Mouse (Mus musculus) hindbrain, embryonic 11.5 days (tissue): ENCODE data around the gene Tctn1. TPM values are rescaled to one million over a fixed set of nuclear protein-coding genes. Genes with fewer than 3 reads are reported as not detected.
"Not testable (repeated sequence)": the region's sequence is repeated elsewhere in the genome, so short reads cannot be mapped to it uniquely, and the experiment has no call there.

Source experiments
- ATAC-seq: fragments of 200-750 bp; cut with Nextera tagmentation; 2 replicates; pipeline ENCODE4 v1.8.0; 2017; ENCODE audit warnings: mild to moderate bottlenecking, moderate TSS enrichment, moderate library complexity; ENCODE audit not compliant: low FRiP score
- DNase-seq: peaks from one replicate; pipeline ENCODE4 v3.0.0-alpha.2; 2015; ENCODE audit warnings: low spot score
- H3K27ac ChIP-seq: fragments of 300-500 bp; sonication (generic); 2 replicates; pipeline ENCODE4 v1.5.1; 2014; ENCODE audit warnings: mild to moderate bottlenecking, low read depth, low read length
- H3K27me3 ChIP-seq: fragments of 300-500 bp; sonication (generic); 2 replicates; pipeline ENCODE4 v1.6.1; 2014; ENCODE audit warnings: mild to moderate bottlenecking, low read length, moderate library complexity, mixed read lengths; ENCODE audit not compliant: control insufficient read depth, insufficient read depth
- H3K36me3 ChIP-seq: fragments of 300-500 bp; sonication (generic); 2 replicates; pipeline ENCODE4 v1.6.1; 2014; ENCODE audit warnings: mild to moderate bottlenecking, low read length, moderate library complexity, mixed read lengths; ENCODE audit not compliant: control insufficient read depth, insufficient read depth
- H3K4me1 ChIP-seq: fragments of 300-500 bp; sonication (generic); replicated peaks from 2 replicates; pipeline ENCODE4 v1.6.1; 2014; ENCODE audit warnings: low read length, mixed read lengths; ENCODE audit not compliant: control insufficient read depth, insufficient read depth
- H3K4me2 ChIP-seq: fragments of 300-500 bp; sonication (generic); replicated peaks from 2 replicates; pipeline ENCODE4 v1.6.1; 2014; ENCODE audit warnings: mild to moderate bottlenecking, low read depth, low read length
- H3K4me3 ChIP-seq: fragments of 300-500 bp; sonication (generic); 2 replicates; pipeline ENCODE4 v1.5.1; 2014; ENCODE audit warnings: low read depth, low read length
- H3K9ac ChIP-seq: fragments of 300-500 bp; sonication (generic); 2 replicates; pipeline ENCODE4 v1.6.1; 2014; ENCODE audit warnings: low read depth, low read length
- H3K9me3 ChIP-seq: fragments of 300-500 bp; sonication (generic); 2 replicates; pipeline ENCODE4 v1.6.1; 2016; ENCODE audit warnings: low read length; ENCODE audit not compliant: control insufficient read depth
- WGBS: fragments of 180-500 bp; shearing (Covaris S2); extraction: QIAGEN DNeasy Blood & Tissue Kit; methylation state at CpG from one replicate; pipeline ENCODE4 v1.1.7; 2014; 5-methylcytosine and 5-hydroxymethylcytosine counted together
- polyA plus RNA-seq: library from polyadenylated mRNA; unstranded; fragments of >200 nt; fragmentation: Nextera tagmentation; extraction: Ambion mirVana; gene quantifications from 2 replicates; pipeline ENCODE4 v1.2.1, GENCODE M21; 2014

Tctn1 gene
- polyA plus RNA-seq, 1 experiment from 2014 or later = 5.6 TPM

DNA sequence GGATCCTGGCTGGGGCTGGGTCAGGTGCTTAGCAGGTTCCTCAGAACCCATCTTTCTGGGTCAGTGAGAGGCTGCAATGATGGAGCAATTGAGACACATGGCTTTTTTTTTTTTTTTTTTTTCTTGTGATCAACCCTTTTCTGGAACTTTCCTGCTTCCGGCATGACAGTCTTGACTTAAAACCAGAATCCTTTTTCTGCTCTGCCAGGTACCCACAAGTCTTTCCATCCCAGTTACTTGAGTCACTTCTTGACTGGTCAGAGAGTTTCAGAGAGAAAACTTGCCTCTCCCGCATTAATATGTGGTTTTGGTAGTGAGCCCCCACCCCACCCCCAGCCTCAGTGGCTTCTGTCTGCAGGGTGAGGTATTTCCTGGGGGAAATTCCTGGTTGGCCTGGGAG is 40.0 kb downstream of the Tctn1 start:
- H3K9me3 ChIP-seq = no peaks in the 10 kb centered on the region
- H3K27ac ChIP-seq = no peak overlapping the region
- no peaks in the 10 kb centered on the region for H3K27me3 ChIP-seq
- H3K36me3 ChIP-seq = no peaks in the 10 kb centered on the region
- no peak for ATAC-seq
- no peak overlapping the region for H3K4me2 ChIP-seq
- H3K4me3 ChIP-seq = no peak overlapping the region
- no peak overlapping the region for H3K9ac ChIP-seq
- no peaks in the 10 kb centered on the region for H3K4me1 ChIP-seq
- 86% methylated on average over 2 of the region's 2 CpGs for WGBS
- DNase-seq = no peak

DNA sequence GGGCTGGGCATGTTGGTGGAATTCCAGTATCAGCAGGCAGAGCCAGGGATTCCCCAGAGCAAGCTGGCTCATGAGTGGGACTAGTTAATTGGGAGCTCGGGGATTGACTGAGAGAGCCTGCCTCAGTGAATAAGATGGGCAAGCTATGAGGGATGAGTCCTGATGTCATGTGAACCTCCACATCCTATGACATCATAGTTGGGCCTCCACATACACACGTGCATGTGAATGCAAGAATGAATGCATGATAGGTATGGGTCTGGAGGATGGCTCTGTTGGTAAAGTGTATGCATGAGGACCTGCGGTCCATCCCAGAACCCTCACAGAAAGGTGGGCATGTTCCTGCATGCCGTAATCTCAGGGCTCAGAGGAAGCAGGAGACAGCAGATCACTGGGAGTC is 43.2 kb downstream of the Tctn1 start:
- ATAC-seq = no peak
- Histone ChIP-seq H3K36me3 (no peaks in the 10 kb centered on the region), H3K27me3 (no peaks in the 10 kb centered on the region), H3K9me3 (no peaks in the 10 kb centered on the region), H3K4me3 (no peak overlapping the region), H3K4me1 (no peaks in the 10 kb centered on the region), H3K9ac (no peak overlapping the region), H3K27ac (no peak overlapping the region), H3K4me2 (no peak overlapping the region)
- WGBS = 92% methylated on average over 4 of the region's 4 CpGs
- no peak for DNase-seq

DNA sequence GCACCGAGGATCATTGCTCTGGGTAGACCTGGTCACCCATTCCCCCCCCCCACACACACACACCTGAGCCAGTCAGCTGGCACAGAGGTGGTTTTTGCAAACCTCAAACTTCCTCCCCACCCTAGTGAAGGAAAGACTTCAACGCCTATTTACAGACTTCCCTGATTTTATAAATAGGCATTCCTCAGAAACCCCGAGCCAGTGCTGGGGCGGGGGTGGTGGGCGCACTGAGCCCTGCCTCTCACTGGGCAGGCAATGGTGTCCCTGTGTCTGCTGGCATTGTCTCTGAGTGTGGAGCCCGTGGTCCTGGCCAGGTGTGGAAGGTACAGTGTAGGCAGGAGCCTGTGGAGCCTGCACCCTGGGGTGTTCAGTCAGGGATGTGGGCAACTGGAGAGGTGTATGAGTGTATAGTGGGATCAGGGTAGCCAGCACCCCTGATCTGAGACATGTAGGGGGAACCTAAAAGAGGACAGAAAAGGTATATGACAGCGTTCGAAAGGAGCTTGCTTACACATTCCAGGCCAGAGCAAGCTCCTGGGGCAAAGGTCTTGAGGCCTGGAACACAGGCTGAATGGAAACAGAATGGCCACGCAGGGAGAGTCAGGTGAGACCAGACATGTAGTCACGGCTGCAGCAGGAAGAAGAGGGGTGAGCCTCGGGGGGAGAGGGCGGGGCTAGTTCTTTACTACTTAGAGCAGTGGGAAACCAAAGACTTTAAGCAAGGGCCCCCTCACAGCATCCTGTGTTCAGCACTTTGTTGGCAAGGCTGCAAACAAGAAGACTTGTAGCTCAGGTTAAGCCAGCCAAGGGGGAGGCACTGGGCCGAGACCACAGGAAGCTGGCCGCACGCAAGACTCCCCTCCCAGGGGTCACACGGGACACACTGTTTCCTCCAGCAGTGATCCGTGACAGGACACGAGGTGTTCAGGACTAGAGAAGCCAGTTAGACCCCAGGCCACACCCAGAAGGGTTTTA is 44.3 kb downstream of the Tctn1 start:
- no peak for DNase-seq
- no peak overlapping the region for H3K27ac ChIP-seq
- H3K36me3 ChIP-seq = no peaks in the 10 kb centered on the region
- H3K4me3 ChIP-seq = no peak overlapping the region
- H3K4me1 ChIP-seq = no peaks in the 10 kb centered on the region
- no peak overlapping the region for H3K9ac ChIP-seq
- no peaks in the 10 kb centered on the region for H3K27me3 ChIP-seq
- WGBS = 69% methylated on average over 18 of the region's 18 CpGs
- no peaks in the 10 kb centered on the region for H3K9me3 ChIP-seq
- no peak for ATAC-seq
- H3K4me2 ChIP-seq = no peak overlapping the region

DNA sequence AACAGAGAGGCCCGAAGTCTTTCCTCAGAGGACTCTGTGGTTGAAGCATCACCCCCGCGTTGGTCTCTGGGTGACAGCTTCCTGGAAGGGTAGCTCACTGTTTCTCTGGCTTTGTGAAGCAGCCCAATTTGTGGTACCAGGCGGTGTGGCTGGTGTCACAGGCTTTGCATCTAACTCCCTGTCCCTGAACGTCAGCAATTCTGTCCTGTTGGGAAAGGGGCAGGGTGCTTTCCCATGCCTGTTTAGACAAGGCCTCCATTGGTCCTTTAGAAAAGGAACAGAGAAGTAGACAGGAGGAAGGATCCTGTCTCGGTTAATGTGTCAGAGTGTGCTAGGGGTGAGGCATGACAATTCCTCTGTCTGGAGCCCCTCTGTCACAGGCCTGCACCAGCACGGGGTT is 45.3 kb downstream of the Tctn1 start:
- Histone ChIP-seq H3K27ac (no peak overlapping the region), H3K9ac (no peak overlapping the region), H3K27me3 (no peaks in the 10 kb centered on the region), H3K9me3 (no peaks in the 10 kb centered on the region), H3K4me1 (no peaks in the 10 kb centered on the region), H3K4me3 (no peak overlapping the region), H3K4me2 (no peak overlapping the region), H3K36me3 (no peaks in the 10 kb centered on the region)
- DNase-seq (no peak), ATAC-seq (no peak)
- WGBS = 85% methylated on average over 7 of the region's 7 CpGs

DNA sequence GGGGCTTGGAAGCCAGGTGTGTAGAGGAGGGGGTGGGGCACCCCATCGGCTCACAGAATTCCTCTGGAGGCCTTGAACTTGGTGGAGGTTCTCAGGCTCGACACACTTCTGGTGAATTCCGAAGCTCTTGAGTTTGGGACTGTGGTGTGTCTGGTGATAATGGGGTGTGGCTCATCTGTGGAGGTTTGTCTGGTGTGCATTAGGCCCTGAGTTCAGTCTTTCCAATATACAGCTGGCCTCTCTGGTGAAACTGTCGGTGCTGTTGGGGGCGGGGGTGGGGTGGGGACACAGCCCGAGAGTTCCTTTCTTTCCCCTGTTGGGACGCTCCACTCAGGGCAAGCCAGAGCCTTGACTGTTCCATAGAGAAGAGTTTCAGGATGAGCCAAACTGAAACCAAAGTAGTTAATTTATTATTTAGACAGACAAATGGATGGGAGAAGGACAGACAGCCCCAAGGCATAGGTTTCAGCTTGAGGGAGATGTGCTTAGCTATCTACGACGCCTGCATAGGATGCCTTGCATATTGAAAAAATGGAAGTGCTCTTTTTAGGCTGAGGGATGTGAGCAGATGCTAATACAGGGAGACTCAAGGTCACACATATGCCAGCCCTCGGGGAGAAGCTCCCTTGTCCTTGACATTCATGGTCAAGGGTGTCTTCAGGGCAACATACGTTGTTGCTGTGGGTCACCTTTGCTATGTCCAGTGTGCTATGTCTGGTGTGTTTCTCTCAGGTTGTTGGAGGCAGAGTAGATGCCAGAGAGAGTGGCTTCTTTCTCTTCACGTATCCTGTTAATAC is 46.0 kb downstream of the Tctn1 start:
- no peak overlapping the region for H3K27ac ChIP-seq
- DNase-seq (no peak), ATAC-seq (no peak)
- H3K9ac ChIP-seq = no peak overlapping the region
- H3K4me3 ChIP-seq = no peak overlapping the region
- H3K4me1 ChIP-seq = no peaks in the 10 kb centered on the region
- no peaks in the 10 kb centered on the region for H3K36me3 ChIP-seq
- WGBS = 89% methylated on average over 12 of the region's 12 CpGs
- H3K4me2 ChIP-seq = no peak overlapping the region
- H3K9me3 ChIP-seq = no peaks in the 10 kb centered on the region
- no peaks in the 10 kb centered on the region for H3K27me3 ChIP-seq

DNA sequence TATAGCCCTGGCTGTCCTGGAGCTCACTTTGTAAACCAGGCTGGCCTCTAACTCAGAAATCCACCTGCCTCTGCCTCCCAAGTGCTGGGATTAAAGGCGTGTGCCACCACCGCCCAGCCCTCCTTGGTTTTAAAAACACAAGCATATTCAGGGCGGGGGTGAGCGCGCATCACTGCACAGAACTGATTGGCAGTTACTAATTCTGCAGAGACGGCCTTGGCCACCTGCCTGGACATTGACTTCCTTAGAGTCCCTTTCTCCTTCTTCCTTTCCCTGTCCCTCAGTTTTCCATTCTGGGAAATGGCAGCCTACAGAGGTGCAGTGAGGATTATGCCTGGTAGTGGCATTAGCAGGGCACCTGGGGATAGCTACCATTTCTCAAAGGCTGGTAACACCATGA is 46.6 kb downstream of the Tctn1 start:
- H3K27ac ChIP-seq = no peak overlapping the region
- no peak for ATAC-seq

GRCm38 (mm10) chr5:122213861-122214260 is 50.4 kb downstream of the Tctn1 start:
- Histone ChIP-seq H3K4me3 (no peak overlapping the region), H3K36me3 (no peaks in the 10 kb centered on the region), H3K4me1 (peaks cover 4% of the 10 kb centered on the region; the same call in 1 of the 2 replicates), H3K27me3 (no peaks in the 10 kb centered on the region), H3K27ac (no peak overlapping the region), H3K9me3 (no peaks in the 10 kb centered on the region), H3K9ac (no peak overlapping the region), H3K4me2 (no peak overlapping the region)
- DNase-seq (no peak), ATAC-seq (no peak)
- 91% methylated on average over 6 of the region's 6 CpGs for WGBS

More for the DNA sequence above, 46.6 kb downstream of the Tctn1 start:
- Histone ChIP-seq H3K9me3 (no peaks in the 10 kb centered on the region), H3K4me1 (no peaks in the 10 kb centered on the region), H3K4me3 (no peak overlapping the region), H3K36me3 (no peaks in the 10 kb centered on the region), H3K27me3 (no peaks in the 10 kb centered on the region), H3K9ac (no peak overlapping the region), H3K4me2 (no peak overlapping the region)
- DNase-seq = no peak
- 89% methylated on average over 6 of the region's 6 CpGs for WGBS

GRCm38 (mm10) chr5:122212820-122213219 is 51.4 kb downstream of the Tctn1 start:
- H3K9ac ChIP-seq, H3K9me3 ChIP-seq, H3K36me3 ChIP-seq, H3K4me3 ChIP-seq, DNase-seq, H3K4me1 ChIP-seq, H3K27me3 ChIP-seq, H3K27ac ChIP-seq, H3K4me2 ChIP-seq, ATAC-seq: not testable (repeated sequence)
- WGBS = 94% methylated on average over 1 of the region's 1 CpGs
